Mouse (Mus musculus): ENCODE measurements around the gene Emc9. TPM values are rescaled to one million over a fixed set of nuclear protein-coding genes. Genes with fewer than 3 reads are reported as not detected.
A peak's percentile ranks its signal among the peaks of the same experiment; 100 is the strongest.

Gene Emc9
- polyA plus RNA-seq, 1 experiment from 2014 or later = 25.9 TPM

GRCm38 (mm10) chr14:55576376-55576775, 8.7 kb downstream of the Emc9 start:
- Histone ChIP-seq H3K27ac (replicated peaks) (no peak overlapping the region), H3K9me3 (replicated peaks) (no peaks in the 10 kb centered on the region)

GRCm38 (mm10) chr14:55575711-55576110, 9.4 kb downstream of the Emc9 start:
- Histone ChIP-seq H3K9me3 (replicated peaks) (no peaks in the 10 kb centered on the region), H3K4me3 (replicated peaks) (no peak overlapping the region), H3K4me1 (replicated peaks) (peaks cover 51% of the 10 kb centered on the region), H3K27me3 (no peaks in the 10 kb centered on the region), H3K36me3 (replicated peaks) (peaks cover 14% of the 10 kb centered on the region), H3K27ac (replicated peaks) (no peak overlapping the region), H3K4me2 (no peak overlapping the region), H3K9ac (no peak overlapping the region)
- no peak for ATAC-seq (ENCODE audit: insufficient read depth)
- WGBS (ENCODE audit: insufficient replicate concordance) = 58% methylated on average over 13 of the region's 13 CpGs

More at GRCm38 (mm10) chr14:55576376-55576775, 8.7 kb downstream of the Emc9 start:
- 73% methylated on average over 16 of the region's 16 CpGs for WGBS (ENCODE audit: insufficient replicate concordance)
- Histone ChIP-seq H3K36me3 (replicated peaks) (peaks cover 18% of the 10 kb centered on the region), H3K4me1 (replicated peaks) (peaks cover 46% of the 10 kb centered on the region), H3K9ac (no peak overlapping the region), H3K27me3 (no peaks in the 10 kb centered on the region), H3K4me2 (no peak overlapping the region), H3K4me3 (replicated peaks) (no peak overlapping the region)
- ATAC-seq (ENCODE audit: insufficient read depth) = no peak

- peaks cover 55% of the 10 kb centered on the region for H3K4me1 ChIP-seq (replicated peaks)
- H3K36me3 ChIP-seq (replicated peaks) = peaks cover 13% of the 10 kb centered on the region
- WGBS (ENCODE audit: insufficient replicate concordance) = 72% methylated on average over 8 of the region's 8 CpGs
- no peak for ATAC-seq (ENCODE audit: insufficient read depth)
- H3K27ac ChIP-seq (replicated peaks) = no peak within 1 kb of the TSS
- no peak within 1 kb of the TSS for H3K4me3 ChIP-seq (replicated peaks)
- H3K9me3 ChIP-seq (replicated peaks) = no peaks in the 10 kb centered on the region
- H3K9ac ChIP-seq = no peak within 1 kb of the TSS
- H3K4me2 ChIP-seq = no peak within 1 kb of the TSS
- H3K27me3 ChIP-seq = no peaks in the 10 kb centered on the region
Observed at GRCm38 (mm10) chr14:55575302-55575701, 9.8 kb downstream of the Emc9 start, which contains the start of gene Fitm1. Gene Fitm1, plus strand, starts transcription at chr14:55575617.

- no peak for ATAC-seq (ENCODE audit: insufficient read depth)
- H3K36me3 ChIP-seq (replicated peaks) = peaks cover 40% of the 10 kb centered on the region
- H3K9ac ChIP-seq = no peak overlapping the region; the same call in 1 of the 2 replicates
- no peak overlapping the region for H3K4me2 ChIP-seq
- peaks cover 32% of the 10 kb centered on the region for H3K4me1 ChIP-seq (replicated peaks)
- no peaks in the 10 kb centered on the region for H3K27me3 ChIP-seq
- H3K4me3 ChIP-seq (replicated peaks) = no peak overlapping the region
- peak overlapping the region; percentile 29; the same call in 1 of the 2 replicates for H3K27ac ChIP-seq (replicated peaks)
- H3K9me3 ChIP-seq (replicated peaks) = no peaks in the 10 kb centered on the region
Observed at GRCm38 (mm10) chr14:55571760-55572159, 13.3 kb downstream of the Emc9 start.

- Histone ChIP-seq H3K36me3 (replicated peaks) (peaks cover 52% of the 10 kb centered on the region), H3K4me1 (replicated peaks) (peaks cover 22% of the 10 kb centered on the region), H3K9ac (no peak overlapping the region), H3K27ac (replicated peaks) (no peak overlapping the region), H3K9me3 (replicated peaks) (no peaks in the 10 kb centered on the region), H3K4me2 (no peak overlapping the region), H3K4me3 (replicated peaks) (no peak overlapping the region), H3K27me3 (no peaks in the 10 kb centered on the region)
- ATAC-seq (ENCODE audit: insufficient read depth) = no peak
- WGBS (ENCODE audit: insufficient replicate concordance) = 73% methylated on average over 2 of the region's 2 CpGs
Observed at GRCm38 (mm10) chr14:55570588-55570987, 14.5 kb downstream of the Emc9 start.

GRCm38 (mm10) chr14:55567496-55567895, 17.6 kb downstream of the Emc9 start:
- whole genome bisulfite sequencing (ENCODE audit: insufficient replicate concordance) = 82% methylated on average over 3 of the region's 3 CpGs
- Histone ChIP-seq H3K9me3 (replicated peaks) (no peaks in the 10 kb centered on the region), H3K9ac (no peak overlapping the region), H3K4me3 (replicated peaks) (no peak overlapping the region), H3K4me1 (replicated peaks) (peaks cover 24% of the 10 kb centered on the region), H3K27me3 (no peaks in the 10 kb centered on the region), H3K27ac (replicated peaks) (no peak overlapping the region), H3K36me3 (replicated peaks) (peaks cover 83% of the 10 kb centered on the region), H3K4me2 (no peak overlapping the region)
- no peak for ATAC-seq (ENCODE audit: insufficient read depth)

- Histone ChIP-seq H3K27me3 (no peaks in the 10 kb centered on the region), H3K36me3 (replicated peaks) (peaks cover 95% of the 10 kb centered on the region), H3K27ac (replicated peaks) (no peak overlapping the region), H3K4me1 (replicated peaks) (peaks cover 27% of the 10 kb centered on the region), H3K4me2 (no peak overlapping the region), H3K9me3 (replicated peaks) (no peaks in the 10 kb centered on the region), H3K9ac (no peak overlapping the region), H3K4me3 (replicated peaks) (no peak overlapping the region)
- WGBS (ENCODE audit: insufficient replicate concordance) = 70% methylated on average over 3 of the region's 3 CpGs
- ATAC-seq (ENCODE audit: insufficient read depth) = no peak
Observed at GRCm38 (mm10) chr14:55565748-55566147, 19.4 kb downstream of the Emc9 start.

- no peak for ATAC-seq (ENCODE audit: insufficient read depth)
Observed at GRCm38 (mm10) chr14:55563249-55563648, 21.9 kb downstream of the Emc9 start.

GRCm38 (mm10) chr14:55561860-55562259, 23.2 kb downstream of the Emc9 start:
- Histone ChIP-seq H3K36me3 (replicated peaks) (peaks cover 58% of the 10 kb centered on the region), H3K4me2 (peak overlapping the region; percentile 71), H3K27ac (replicated peaks) (0 out of 2 replicates have a peak overlapping the region, but pooled peaks have one; percentile 45), H3K9ac (no peak overlapping the region), H3K9me3 (replicated peaks) (no peaks in the 10 kb centered on the region), H3K27me3 (no peaks in the 10 kb centered on the region), H3K4me1 (replicated peaks) (peaks cover 45% of the 10 kb centered on the region), H3K4me3 (replicated peaks) (peak overlapping the region; percentile 84)
- 82% methylated on average over 10 of the region's 10 CpGs for WGBS (ENCODE audit: insufficient replicate concordance)
- ATAC-seq (ENCODE audit: insufficient read depth) = no peak

More at GRCm38 (mm10) chr14:55563249-55563648, 21.9 kb downstream of the Emc9 start:
- H3K4me2 ChIP-seq = no peak overlapping the region
- no peaks in the 10 kb centered on the region for H3K9me3 ChIP-seq (replicated peaks)
- peaks cover 31% of the 10 kb centered on the region for H3K4me1 ChIP-seq (replicated peaks)
- H3K27ac ChIP-seq (replicated peaks) = no peak overlapping the region
- peaks cover 71% of the 10 kb centered on the region for H3K36me3 ChIP-seq (replicated peaks)
- WGBS (ENCODE audit: insufficient replicate concordance) = 84% methylated on average over 11 of the region's 11 CpGs
- H3K4me3 ChIP-seq (replicated peaks) = no peak overlapping the region
- H3K9ac ChIP-seq = no peak overlapping the region
- H3K27me3 ChIP-seq = no peaks in the 10 kb centered on the region

- ATAC-seq (ENCODE audit: insufficient read depth) = peak; percentile 88
- peaks cover 58% of the 10 kb centered on the region for H3K4me1 ChIP-seq (replicated peaks)
- no peaks in the 10 kb centered on the region for H3K9me3 ChIP-seq (replicated peaks)
- under 1% methylated on average over 51 of the region's 51 CpGs for WGBS (ENCODE audit: insufficient replicate concordance)
- no peaks in the 10 kb centered on the region for H3K27me3 ChIP-seq
- H3K4me3 ChIP-seq (replicated peaks) = peak within 1 kb of the TSS; percentile 84
- peak within 1 kb of the TSS; percentile 100 for H3K27ac ChIP-seq (replicated peaks)
- peak within 1 kb of the TSS; percentile 95 for H3K9ac ChIP-seq
- H3K36me3 ChIP-seq (replicated peaks) = peaks cover 44% of the 10 kb centered on the region
- H3K4me2 ChIP-seq = peak within 1 kb of the TSS; percentile 71
Observed at GRCm38 (mm10) chr14:55560202-55561073, 24.7 kb downstream of the Emc9 start, which contains the start of gene A730061H03Rik. Gene A730061H03Rik, minus strand, starts transcription at chr14:55560406.

- Histone ChIP-seq H3K9ac (peak within 1 kb of the TSS; percentile 95), H3K4me3 (replicated peaks) (peak within 1 kb of the TSS; percentile 84), H3K4me1 (replicated peaks) (peaks cover 59% of the 10 kb centered on the region), H3K4me2 (peak within 1 kb of the TSS; percentile 71), H3K27me3 (no peaks in the 10 kb centered on the region), H3K27ac (replicated peaks) (peak within 1 kb of the TSS; percentile 100), H3K9me3 (replicated peaks) (no peaks in the 10 kb centered on the region), H3K36me3 (replicated peaks) (peaks cover 37% of the 10 kb centered on the region)
- peak; percentile 78 for ATAC-seq (ENCODE audit: insufficient read depth)
- under 1% methylated on average over 27 of the region's 27 CpGs for WGBS (ENCODE audit: insufficient replicate concordance)
Observed at GRCm38 (mm10) chr14:55559799-55560201, 25.3 kb downstream of the Emc9 start, which contains the start of gene Dcaf11. Gene Dcaf11, plus strand, starts transcription at chr14:55560006.

All from liver, embryonic 15.5 days (tissue).